Mouse (Mus musculus) erythroblast, embryonic 14.5 days (primary cell): ENCODE measurements around the gene Cep95. TPM values are rescaled to one million over a fixed set of nuclear protein-coding genes. Genes with fewer than 3 reads are reported as not detected.
A peak's percentile ranks its signal among the peaks of the same experiment; 100 is the strongest.
"Not testable (repeated sequence)": the region's sequence is repeated elsewhere in the genome, so short reads cannot be mapped to it uniquely, and the experiment has no call there.

ENCODE experiments used
- H3K27me3 ChIP-seq: 2 replicates; pipeline ENCODE4 v1.6.1; 2012; ENCODE audit warnings: inconsistent platforms; ENCODE audit not compliant: control insufficient read depth
- H3K36me3 ChIP-seq: 2 replicates; pipeline ENCODE4 v1.6.1; 2012; ENCODE audit warnings: mild to moderate bottlenecking, inconsistent platforms; ENCODE audit not compliant: control insufficient read depth
- H3K4me1 ChIP-seq: 2 replicates; pipeline ENCODE4 v1.6.1; 2012; ENCODE audit warnings: inconsistent platforms; ENCODE audit not compliant: control insufficient read depth
- H3K4me3 ChIP-seq: replicated peaks from 2 replicates; pipeline ENCODE3; 2012; ENCODE audit warnings: moderate library complexity, mild to moderate bottlenecking, inconsistent platforms
- H3K9me3 ChIP-seq: 2 replicates; pipeline ENCODE4 v1.6.1; 2012; ENCODE audit warnings: low read length, inconsistent platforms, mixed read lengths; ENCODE audit not compliant: control insufficient read depth
- GATA1 ChIP-seq: IDR thresholded peaks from 2 replicates; pipeline ENCODE4 v1.6.1; 2012; ENCODE audit warnings: low read length, inconsistent platforms, mixed read lengths
- TAL1 ChIP-seq: IDR thresholded peaks from 3 replicates; pipeline ENCODE4 v1.6.1; 2012; ENCODE audit warnings: low read length, inconsistent platforms, mixed read lengths
- polyA plus RNA-seq: library from polyadenylated mRNA; stranded (reverse); fragments of >175 nt; gene quantifications from 2 replicates; pipeline ENCODE4 v1.2.3, GENCODE M21; 2012

Cep95 gene
- polyA plus RNA-seq = 0.58 and 0.68 TPM in 2 replicates

DNA sequence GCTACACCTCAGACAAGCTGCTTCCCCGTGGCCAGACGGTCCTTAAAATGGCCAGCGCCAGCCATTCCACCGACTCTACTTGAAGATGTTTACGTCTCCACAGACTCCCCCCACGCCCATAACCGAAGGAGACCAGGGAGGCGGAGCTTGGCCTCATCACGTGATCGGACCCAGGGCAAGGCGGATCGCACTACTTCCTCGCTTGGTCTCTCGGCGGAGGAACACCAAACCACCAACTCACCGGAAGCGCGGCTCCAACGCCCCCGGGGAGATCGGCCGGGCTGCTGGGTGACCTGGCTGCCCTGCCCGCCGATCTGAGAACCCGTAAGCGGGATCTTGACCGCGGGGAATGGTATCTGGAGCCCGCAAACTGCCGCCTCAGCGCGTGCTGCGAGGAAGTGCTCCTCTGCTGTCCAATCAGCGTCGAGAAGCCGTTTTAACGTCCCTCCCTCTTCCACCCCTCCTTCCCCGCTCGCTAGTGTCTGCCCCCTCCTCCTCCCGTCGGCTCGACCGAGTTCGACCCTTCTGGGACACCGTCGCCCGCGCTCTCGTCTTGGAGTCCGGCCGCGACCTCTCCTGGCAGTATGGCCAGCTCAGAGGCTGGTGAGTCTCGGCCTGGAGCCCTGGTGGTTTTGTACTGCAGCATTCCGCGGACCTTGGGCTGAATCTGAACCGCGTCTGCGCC, at the start of gene Cep95, which contains the start of gene Ddx5:
Gene Cep95, plus strand, starts transcription at position 478 of the 685 bp plus-strand sequence.
Gene Ddx5, minus strand, starts transcription at position 411 of the 685 bp plus-strand sequence.
- no peak for TF ChIP-seq TAL1
- no peak for TF ChIP-seq GATA1
- Histone ChIP-seq H3K4me1 (peaks cover 35% of the 10 kb centered on the region), H3K4me3 (peak within 1 kb of the TSS; percentile 94), H3K36me3 (peaks cover 67% of the 10 kb centered on the region), H3K9me3 (no peaks in the 10 kb centered on the region), H3K27me3 (no peaks in the 10 kb centered on the region)

DNA sequence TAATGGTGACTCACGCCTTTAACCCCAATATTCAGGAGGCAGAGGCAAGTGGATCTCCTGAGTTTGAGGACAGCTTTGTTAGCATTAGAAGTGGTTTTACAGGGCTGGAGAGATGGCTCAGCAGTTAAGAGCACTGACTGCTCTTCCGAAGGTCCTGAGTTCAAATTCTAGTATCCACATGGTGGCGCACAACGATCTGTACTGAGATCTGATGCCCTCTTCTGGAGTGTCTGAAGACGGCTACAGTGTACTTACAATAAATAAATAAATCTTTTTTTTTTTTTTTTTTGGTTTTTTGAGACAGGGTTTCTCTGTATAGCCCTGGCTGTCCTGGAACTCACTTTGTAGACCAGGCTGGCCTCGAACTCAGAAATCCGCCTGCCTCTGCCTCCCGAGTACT, 48.3 kb upstream of the Cep95 start:
- H3K36me3 ChIP-seq, H3K4me1 ChIP-seq, H3K27me3 ChIP-seq, H3K4me3 ChIP-seq, H3K9me3 ChIP-seq: not testable (repeated sequence)

GRCm38 (mm10) chr11:106741232-106741631, 47.8 kb upstream of the Cep95 start:
- no peaks in the 10 kb centered on the region for H3K4me1 ChIP-seq
- H3K4me3 ChIP-seq = no peak overlapping the region
- H3K36me3 ChIP-seq = no peaks in the 10 kb centered on the region
- no peaks in the 10 kb centered on the region for H3K27me3 ChIP-seq
- no peaks in the 10 kb centered on the region for H3K9me3 ChIP-seq
- TF ChIP-seq GATA1 = no peak
- no peak for TF ChIP-seq TAL1

DNA sequence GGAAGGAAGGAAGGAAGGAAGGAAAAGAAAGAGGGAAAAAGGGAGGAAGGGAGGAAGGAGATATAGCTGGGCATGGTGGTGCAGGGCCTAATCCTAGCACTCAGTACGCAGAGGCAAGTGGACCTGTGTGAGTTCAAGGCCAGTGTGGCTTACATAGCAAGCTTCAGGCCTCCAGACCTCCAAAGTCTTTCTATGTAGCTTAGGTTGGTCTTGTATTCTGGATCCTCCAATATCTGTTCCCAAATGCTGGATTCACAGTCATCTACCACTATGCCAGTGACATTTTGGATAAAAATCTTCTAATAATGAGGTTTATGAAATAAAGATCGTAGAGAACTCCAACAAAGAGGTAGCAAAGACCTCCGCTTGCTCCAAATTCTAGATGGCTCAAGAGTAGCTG, 47.2 kb upstream of the Cep95 start:
- TF ChIP-seq GATA1 = no peak
- no peak for TF ChIP-seq TAL1
- H3K4me3 ChIP-seq = no peak overlapping the region
- no peaks in the 10 kb centered on the region for H3K9me3 ChIP-seq
- H3K27me3 ChIP-seq = no peaks in the 10 kb centered on the region
- H3K4me1 ChIP-seq = no peaks in the 10 kb centered on the region
- no peaks in the 10 kb centered on the region for H3K36me3 ChIP-seq

DNA sequence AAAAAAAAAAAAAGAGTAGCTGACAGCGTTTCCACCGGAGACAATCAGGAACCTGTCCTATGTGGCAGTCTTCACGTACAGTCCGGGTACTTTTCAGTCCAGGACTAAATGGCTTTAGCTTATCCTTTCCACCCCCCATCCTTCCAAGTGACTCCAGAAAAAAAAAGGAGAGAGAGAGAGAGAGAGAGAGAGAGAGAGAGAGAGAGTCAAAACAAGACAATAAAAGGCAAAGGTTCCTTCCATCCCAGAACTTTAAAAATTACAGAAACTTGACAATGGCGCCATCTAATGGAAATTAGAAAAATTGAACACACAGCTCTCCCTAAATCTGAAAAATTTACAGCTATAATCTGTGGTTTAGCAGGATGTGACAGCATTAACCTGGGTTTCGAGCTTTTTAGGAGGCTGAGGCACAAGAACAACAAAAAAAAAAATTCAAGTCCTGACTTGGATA, 46.6 kb upstream of the Cep95 start:
- H3K4me1 ChIP-seq = no peaks in the 10 kb centered on the region
- H3K36me3 ChIP-seq = no peaks in the 10 kb centered on the region
- no peak for TF ChIP-seq GATA1
- no peak for TF ChIP-seq TAL1
- no peaks in the 10 kb centered on the region for H3K27me3 ChIP-seq
- no peaks in the 10 kb centered on the region for H3K9me3 ChIP-seq
- no peak overlapping the region for H3K4me3 ChIP-seq

DNA sequence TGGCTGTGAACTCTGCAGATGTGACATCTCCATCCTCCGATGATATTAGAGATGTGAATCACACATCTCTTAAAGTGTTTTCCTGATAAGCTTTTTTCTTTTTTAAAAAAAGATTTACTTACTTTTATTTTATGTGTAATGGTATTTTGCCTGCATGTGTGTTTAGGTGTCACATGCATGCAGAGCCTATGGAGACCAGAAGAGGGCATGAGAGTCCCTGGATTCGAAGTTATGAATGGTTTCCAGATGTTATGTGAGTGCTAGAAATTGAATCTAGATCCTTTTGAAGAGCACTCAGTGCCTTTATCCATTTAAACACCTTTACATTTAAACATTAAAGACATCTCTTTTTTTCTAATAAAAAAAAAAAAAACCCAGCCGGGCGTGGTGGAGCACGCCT, 44.1 kb upstream of the Cep95 start:
- H3K36me3 ChIP-seq = no peaks in the 10 kb centered on the region
- H3K9me3 ChIP-seq = no peaks in the 10 kb centered on the region
- TF ChIP-seq TAL1 = no peak
- no peak for TF ChIP-seq GATA1
- H3K27me3 ChIP-seq = no peaks in the 10 kb centered on the region; the same call in 1 of the 2 replicates
- no peaks in the 10 kb centered on the region for H3K4me1 ChIP-seq
- H3K4me3 ChIP-seq = no peak overlapping the region

DNA sequence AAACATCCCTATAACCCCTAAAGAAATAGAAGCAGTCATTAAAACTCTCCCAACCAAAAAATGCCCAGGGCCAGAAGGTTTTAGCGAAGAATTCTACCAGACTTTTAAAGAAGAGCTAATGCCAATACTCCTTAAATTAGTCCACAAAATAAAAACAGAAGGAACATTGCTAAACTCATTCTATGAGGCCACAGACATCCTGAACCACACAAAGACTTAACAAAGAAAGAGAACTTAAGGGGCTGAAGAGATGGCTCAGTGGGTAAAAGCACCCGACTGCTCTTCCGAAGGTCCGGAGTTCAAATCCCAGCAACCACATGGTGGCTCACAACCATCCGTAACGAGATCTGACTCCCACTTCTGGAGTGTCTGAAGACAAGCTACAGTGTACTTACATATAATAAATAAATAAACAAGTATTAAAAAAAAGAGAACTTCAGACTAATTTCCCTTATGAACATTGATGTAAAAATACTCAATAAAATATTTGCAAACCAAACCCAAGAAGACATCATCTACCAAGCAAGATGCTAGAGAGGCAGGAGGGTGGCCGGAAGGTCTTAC, 39.4 kb upstream of the Cep95 start:
- H3K4me1 ChIP-seq, H3K4me3 ChIP-seq, H3K36me3 ChIP-seq, H3K9me3 ChIP-seq: not testable (repeated sequence)
- H3K27me3 ChIP-seq = peaks cover 27% of the 10 kb centered on the region

- no peak for TF ChIP-seq GATA1
- TF ChIP-seq TAL1 = no peak
- Histone ChIP-seq H3K9me3 (no peaks in the 10 kb centered on the region), H3K27me3 (peaks cover 27% of the 10 kb centered on the region), H3K4me1 (peaks cover 5% of the 10 kb centered on the region), H3K36me3 (no peaks in the 10 kb centered on the region), H3K4me3 (no peak within 1 kb of the TSS)
These were observed 38.8 kb upstream of the Cep95 start, which contains the start of gene Pecam1 for GRCm38 (mm10) chr11:106750121-106750751. Gene Pecam1, minus strand, starts transcription at chr11:106750628.

DNA sequence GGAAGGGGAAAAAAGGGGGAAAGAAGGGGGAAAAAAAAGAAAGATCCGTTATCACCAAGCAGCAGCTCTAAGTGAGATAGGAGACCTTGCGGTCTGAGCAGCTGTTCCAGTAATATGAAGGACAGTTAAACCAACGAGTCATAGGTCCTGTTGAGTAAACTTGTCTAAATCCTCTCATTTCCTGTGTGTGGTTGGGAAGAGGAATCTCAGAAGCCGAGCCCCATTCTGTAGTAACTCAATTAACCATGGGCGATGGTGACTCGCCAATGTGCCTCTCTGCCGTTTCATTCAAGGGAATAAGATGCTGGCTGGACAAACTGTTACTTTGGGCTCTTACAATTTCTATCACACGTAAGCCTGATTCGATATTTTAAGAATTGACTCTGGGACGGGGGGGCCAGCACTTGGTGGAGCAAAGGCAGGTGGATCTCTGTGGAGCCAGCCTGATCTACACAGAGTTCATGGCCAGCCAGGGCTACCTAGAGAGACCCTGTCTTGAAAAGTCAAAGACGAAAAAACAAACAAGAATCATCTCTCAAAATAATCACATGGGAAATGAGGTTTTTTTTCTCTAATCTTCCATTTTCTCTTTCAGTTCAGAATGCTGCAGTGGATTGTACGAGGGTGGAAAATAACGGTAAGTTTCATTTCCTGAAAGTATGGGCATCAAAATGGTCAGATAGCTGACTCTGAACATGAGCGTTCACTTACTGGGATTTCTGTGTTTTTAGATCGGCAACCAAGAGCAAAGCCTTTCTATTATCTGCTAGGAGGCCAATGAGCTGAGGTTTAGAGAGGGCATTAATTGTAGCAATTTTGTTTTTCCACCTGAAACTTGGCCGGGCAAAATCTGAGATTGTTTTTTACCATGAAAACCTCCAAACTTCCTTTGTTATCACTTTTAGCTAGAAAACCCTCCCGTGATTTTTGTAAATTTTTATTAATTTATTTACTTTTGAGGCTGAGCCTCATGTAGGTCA, 37.7 kb upstream of the Cep95 start, which contains the start of gene Milr1:
Gene Milr1, plus strand, starts transcription at position 188 of the 980 bp plus-strand sequence.
- Histone ChIP-seq H3K27me3 (peaks cover 27% of the 10 kb centered on the region), H3K4me3 (no peak within 1 kb of the TSS), H3K36me3 (no peaks in the 10 kb centered on the region), H3K9me3 (no peaks in the 10 kb centered on the region), H3K4me1 (peaks cover 5% of the 10 kb centered on the region)
- TF ChIP-seq TAL1 (no peak), GATA1 (no peak)
